Mouse (Mus musculus) neural tube, embryonic 11.5 days (tissue): ENCODE results near the gene Syne1. TPM values are rescaled to one million over a fixed set of nuclear protein-coding genes. Genes with fewer than 3 reads are reported as not detected.
A peak's percentile ranks its signal among the peaks of the same experiment; 100 is the strongest.

ENCODE experiments used
- ATAC-seq: fragments of 200-750 bp; cut with Nextera tagmentation; 2 replicates; pipeline ENCODE4 v1.8.0; 2017; ENCODE audit warnings: moderate number of reproducible peaks, mild to moderate bottlenecking, moderate TSS enrichment, moderate library complexity; ENCODE audit not compliant: insufficient read depth, low FRiP score, low TSS enrichment
- DNase-seq: peaks from one replicate; pipeline ENCODE4 v3.0.0-alpha.2; 2015; ENCODE audit warnings: low spot score
- H3K27ac ChIP-seq: fragments of 300-500 bp; sonication (generic); 2 replicates; pipeline ENCODE4 v1.5.1; 2014; ENCODE audit warnings: low read depth, mild to moderate bottlenecking, low read length
- H3K27me3 ChIP-seq: fragments of 300-500 bp; sonication (generic); 2 replicates; pipeline ENCODE4 v1.6.1; 2014; ENCODE audit warnings: mild to moderate bottlenecking, low read length, mixed read lengths; ENCODE audit not compliant: control insufficient read depth, insufficient read depth
- H3K36me3 ChIP-seq: fragments of 300-500 bp; sonication (generic); 2 replicates; pipeline ENCODE4 v1.6.1; 2014; ENCODE audit warnings: mild to moderate bottlenecking, low read length, moderate library complexity, mixed read lengths; ENCODE audit not compliant: control insufficient read depth, insufficient read depth
- H3K4me1 ChIP-seq: fragments of 300-500 bp; sonication (generic); 2 replicates; pipeline ENCODE4 v1.6.1; 2014; ENCODE audit warnings: low read length, mixed read lengths; ENCODE audit not compliant: control insufficient read depth, insufficient read depth
- H3K4me2 ChIP-seq: fragments of 300-500 bp; sonication (generic); 2 replicates; pipeline ENCODE4 v1.6.1; 2014; ENCODE audit warnings: low read depth, mild to moderate bottlenecking, moderate library complexity
- H3K4me3 ChIP-seq: fragments of 300-500 bp; sonication (generic); 2 replicates; pipeline ENCODE4 v1.5.1; 2014; ENCODE audit warnings: low read depth, low read length
- H3K9ac ChIP-seq: fragments of 300-500 bp; sonication (generic); 2 replicates; pipeline ENCODE4 v1.6.1; 2014; ENCODE audit warnings: mild to moderate bottlenecking, low read length
- H3K9me3 ChIP-seq: fragments of 300-500 bp; sonication (generic); 2 replicates; pipeline ENCODE4 v1.6.1; 2016; ENCODE audit warnings: low read length; ENCODE audit not compliant: control insufficient read depth
- WGBS: fragments of 180-500 bp; shearing (Covaris S2); extraction: QIAGEN DNeasy Blood & Tissue Kit; methylation state at CpG from one replicate; pipeline ENCODE4 v1.1.7; 2014; 5-methylcytosine and 5-hydroxymethylcytosine counted together
- polyA plus RNA-seq: library from polyadenylated mRNA; unstranded; fragments of >200 nt; fragmentation: Nextera tagmentation; extraction: Ambion mirVana; gene quantifications from 2 replicates; pipeline ENCODE4 v1.2.1, GENCODE M21; 2014

The Syne1 gene
- polyA plus RNA-seq, 1 experiment from 2014 or later, result 3.2 TPM

GRCm38 (mm10) chr10:5326716-5327115 lies 224.6 kb downstream of the Syne1 start:
- Histone ChIP-seq H3K4me1 (no peaks in the 10 kb centered on the region), H3K9ac (no peak overlapping the region), H3K27ac (no peak overlapping the region), H3K9me3 (no peaks in the 10 kb centered on the region), H3K27me3 (no peaks in the 10 kb centered on the region), H3K4me2 (no peak overlapping the region), H3K4me3 (no peak overlapping the region), H3K36me3 (no peaks in the 10 kb centered on the region)
- 78% methylated on average over 9 of the region's 9 CpGs for WGBS
- no peak for ATAC-seq
- no peak for DNase-seq

GRCm38 (mm10) chr10:5323741-5324395 lies 227.4 kb downstream of the Syne1 start:
- Histone ChIP-seq H3K4me3 (no peak overlapping the region), H3K4me1 (no peaks in the 10 kb centered on the region), H3K27ac (no peak overlapping the region), H3K27me3 (no peaks in the 10 kb centered on the region), H3K36me3 (no peaks in the 10 kb centered on the region), H3K9me3 (no peaks in the 10 kb centered on the region), H3K9ac (no peak overlapping the region), H3K4me2 (no peak overlapping the region)
- DNase-seq, result no peak
- ATAC-seq, result no peak
- 89% methylated on average over 11 of the region's 11 CpGs for WGBS

- no peaks in the 10 kb centered on the region for H3K4me1 ChIP-seq
- no peak overlapping the region for H3K4me3 ChIP-seq
- H3K36me3 ChIP-seq, result no peaks in the 10 kb centered on the region
- H3K9ac ChIP-seq, result no peak overlapping the region
- WGBS, result 42% methylated on average over 7 of the region's 7 CpGs
- ATAC-seq, result no peak
- DNase-seq, result no peak
- H3K9me3 ChIP-seq, result no peaks in the 10 kb centered on the region
- no peak overlapping the region for H3K4me2 ChIP-seq
- H3K27me3 ChIP-seq, result no peaks in the 10 kb centered on the region
- H3K27ac ChIP-seq, result no peak overlapping the region
Observed at GRCm38 (mm10) chr10:5322562-5322961, 228.7 kb downstream of the Syne1 start.

- no peaks in the 10 kb centered on the region for H3K27me3 ChIP-seq
- no peak overlapping the region for H3K4me2 ChIP-seq
- H3K9ac ChIP-seq, result no peak overlapping the region
- WGBS, result 31% methylated on average over 6 of the region's 6 CpGs
- H3K36me3 ChIP-seq, result no peaks in the 10 kb centered on the region
- H3K4me3 ChIP-seq, result no peak overlapping the region
- H3K9me3 ChIP-seq, result no peaks in the 10 kb centered on the region
- H3K27ac ChIP-seq, result no peak overlapping the region
- DNase-seq, result peak; percentile 63
- no peak for ATAC-seq
- H3K4me1 ChIP-seq, result no peaks in the 10 kb centered on the region
Observed at GRCm38 (mm10) chr10:5317602-5318001, 233.7 kb downstream of the Syne1 start.

- no peak overlapping the region for H3K9ac ChIP-seq
Observed at GRCm38 (mm10) chr10:5312437-5312836, 238.8 kb downstream of the Syne1 start.

GRCm38 (mm10) chr10:5309961-5310713 lies 241.1 kb downstream of the Syne1 start:
- ATAC-seq, result peak; percentile 53; the same call in 1 of the 2 replicates
- Histone ChIP-seq H3K27ac (no peak overlapping the region), H3K4me3 (no peak overlapping the region), H3K27me3 (no peaks in the 10 kb centered on the region), H3K36me3 (no peaks in the 10 kb centered on the region), H3K4me2 (no peak overlapping the region), H3K9me3 (no peaks in the 10 kb centered on the region), H3K9ac (no peak overlapping the region), H3K4me1 (no peaks in the 10 kb centered on the region)
- 22% methylated on average over 4 of the region's 4 CpGs for WGBS
- no peak for DNase-seq

More at GRCm38 (mm10) chr10:5312437-5312836, 238.8 kb downstream of the Syne1 start:
- H3K4me2 ChIP-seq, result no peak overlapping the region
- H3K36me3 ChIP-seq, result no peaks in the 10 kb centered on the region
- DNase-seq (no peak), ATAC-seq (no peak)
- no peaks in the 10 kb centered on the region for H3K9me3 ChIP-seq
- H3K27me3 ChIP-seq, result no peaks in the 10 kb centered on the region
- WGBS, result 69% methylated on average over 4 of the region's 4 CpGs
- no peak overlapping the region for H3K4me3 ChIP-seq
- H3K27ac ChIP-seq, result no peak overlapping the region
- no peaks in the 10 kb centered on the region for H3K4me1 ChIP-seq

GRCm38 (mm10) chr10:5309398-5309797 lies 241.9 kb downstream of the Syne1 start:
- ATAC-seq (no peak), DNase-seq (peak; percentile 11)
- Histone ChIP-seq H3K4me3 (no peak overlapping the region), H3K4me2 (no peak overlapping the region), H3K9me3 (no peaks in the 10 kb centered on the region), H3K27me3 (no peaks in the 10 kb centered on the region), H3K4me1 (no peaks in the 10 kb centered on the region), H3K27ac (no peak overlapping the region), H3K36me3 (no peaks in the 10 kb centered on the region), H3K9ac (no peak overlapping the region)
- WGBS, result 56% methylated on average over 10 of the region's 10 CpGs

GRCm38 (mm10) chr10:5305555-5305954 lies 245.7 kb downstream of the Syne1 start:
- H3K4me3 ChIP-seq, result no peak overlapping the region
- no peaks in the 10 kb centered on the region for H3K36me3 ChIP-seq
- H3K4me2 ChIP-seq, result no peak overlapping the region
- H3K9ac ChIP-seq, result no peak overlapping the region
- DNase-seq (peak; percentile 46), ATAC-seq (no peak; the same call in 1 of the 2 replicates)
- H3K27ac ChIP-seq, result no peak overlapping the region
- no peaks in the 10 kb centered on the region for H3K9me3 ChIP-seq
- H3K4me1 ChIP-seq, result no peaks in the 10 kb centered on the region
- WGBS, result 49% methylated on average over 6 of the region's 6 CpGs
- no peaks in the 10 kb centered on the region for H3K27me3 ChIP-seq
